Mouse (Mus musculus) testis, postnatal 10 days (tissue): ENCODE results near the gene Elmsan1.
A peak's percentile ranks its signal among the peaks of the same experiment; 100 is the strongest.

Experiments
- DNase-seq: peaks from one replicate; pipeline ENCODE4 v3.0.0; 2021; ENCODE audit warnings: low spot score

Elmsan1 gene

GRCm38 (mm10) chr12:84174871-84175270 lies 43.8 kb downstream of the Elmsan1 start:
- no peak for DNase-seq

GRCm38 (mm10) chr12:84174190-84174811 lies 44.4 kb downstream of the Elmsan1 start:
- DNase-seq = no peak

GRCm38 (mm10) chr12:84173309-84173915 lies 45.3 kb downstream of the Elmsan1 start:
- no peak for DNase-seq

- no peak for DNase-seq
These were observed 45.8 kb downstream of the Elmsan1 start for GRCm38 (mm10) chr12:84172862-84173261.

- DNase-seq = no peak
These were observed 46.5 kb downstream of the Elmsan1 start for GRCm38 (mm10) chr12:84172216-84172615.

- DNase-seq = no peak
These were observed 48.1 kb downstream of the Elmsan1 start for GRCm38 (mm10) chr12:84170610-84171009.

GRCm38 (mm10) chr12:84165631-84166373 lies 52.9 kb downstream of the Elmsan1 start:
- DNase-seq = no peak

GRCm38 (mm10) chr12:84163586-84164110 lies 55.0 kb downstream of the Elmsan1 start:
- no peak for DNase-seq

GRCm38 (mm10) chr12:84163133-84163532 lies 55.5 kb downstream of the Elmsan1 start:
- DNase-seq = peak; percentile 60

- DNase-seq = peak; percentile 48
These were observed 56.9 kb downstream of the Elmsan1 start for GRCm38 (mm10) chr12:84161616-84162433.

GRCm38 (mm10) chr12:84161116-84161515 lies 57.6 kb downstream of the Elmsan1 start:
- peak; percentile 50 for DNase-seq

GRCm38 (mm10) chr12:84160491-84160890 lies 58.2 kb downstream of the Elmsan1 start:
- DNase-seq = no peak

GRCm38 (mm10) chr12:84158156-84158555 lies 60.5 kb downstream of the Elmsan1 start:
- no peak for DNase-seq

GRCm38 (mm10) chr12:84156210-84156609 lies 62.5 kb downstream of the Elmsan1 start:
- no peak for DNase-seq

GRCm38 (mm10) chr12:84155523-84155871 lies 63.2 kb downstream of the Elmsan1 start:
- DNase-seq = no peak

GRCm38 (mm10) chr12:84154786-84155522 lies 63.7 kb downstream of the Elmsan1 start:
- DNase-seq = peak; percentile 65

- DNase-seq = no peak
These were observed 65.3 kb downstream of the Elmsan1 start for GRCm38 (mm10) chr12:84153414-84153813.

GRCm38 (mm10) chr12:84152352-84153190 lies 66.1 kb downstream of the Elmsan1 start:
- DNase-seq = peak; percentile 53

- no peak for DNase-seq
These were observed 66.8 kb downstream of the Elmsan1 start for GRCm38 (mm10) chr12:84151911-84152310.

- DNase-seq = peak; percentile 55
These were observed 67.7 kb downstream of the Elmsan1 start for GRCm38 (mm10) chr12:84150976-84151375.
